Mouse (Mus musculus): ENCODE data around the gene Olig1.

Olig1 gene

DNA sequence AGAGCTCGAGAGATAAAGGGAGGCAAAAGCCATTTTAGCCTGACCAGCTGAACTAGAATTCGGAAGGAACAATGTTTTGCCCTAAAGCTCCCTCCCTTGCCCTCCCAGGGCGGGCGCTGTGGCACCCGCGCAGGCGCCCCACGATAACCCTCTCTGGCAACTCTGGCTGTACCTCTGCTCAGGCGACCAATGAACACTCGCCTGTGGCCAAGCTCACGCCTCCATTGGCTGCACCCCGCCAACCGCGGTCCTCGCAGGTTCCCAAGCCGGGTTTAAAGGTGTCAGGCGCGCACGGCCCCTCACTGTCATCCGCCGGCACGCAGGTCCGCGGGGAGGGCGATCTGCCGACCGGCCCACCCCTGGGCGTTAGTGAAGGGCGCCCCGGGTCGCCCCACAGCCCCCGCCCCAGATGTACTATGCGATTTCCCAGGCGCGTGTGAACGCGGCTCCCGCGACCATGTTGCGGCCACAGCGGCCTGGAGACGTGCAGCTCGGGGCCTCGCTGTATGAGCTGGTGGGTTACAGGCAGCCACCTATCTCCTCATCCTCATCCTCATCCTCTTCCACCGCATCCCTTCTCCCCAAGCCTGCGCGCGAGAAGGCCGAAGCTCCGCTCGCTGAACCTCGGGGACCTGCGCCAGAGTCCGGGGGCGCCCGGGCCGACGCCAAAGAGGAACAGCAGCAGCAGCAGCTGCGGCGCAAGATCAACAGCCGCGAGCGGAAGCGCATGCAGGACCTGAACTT lies at the start of gene Olig1:
Gene Olig1 (plus strand): TSS at position 305 of the 744 bp plus-strand sequence.
- peak; percentile 86 for DNase-seq (ENCODE audit: low read depth, low spot score)

DNA sequence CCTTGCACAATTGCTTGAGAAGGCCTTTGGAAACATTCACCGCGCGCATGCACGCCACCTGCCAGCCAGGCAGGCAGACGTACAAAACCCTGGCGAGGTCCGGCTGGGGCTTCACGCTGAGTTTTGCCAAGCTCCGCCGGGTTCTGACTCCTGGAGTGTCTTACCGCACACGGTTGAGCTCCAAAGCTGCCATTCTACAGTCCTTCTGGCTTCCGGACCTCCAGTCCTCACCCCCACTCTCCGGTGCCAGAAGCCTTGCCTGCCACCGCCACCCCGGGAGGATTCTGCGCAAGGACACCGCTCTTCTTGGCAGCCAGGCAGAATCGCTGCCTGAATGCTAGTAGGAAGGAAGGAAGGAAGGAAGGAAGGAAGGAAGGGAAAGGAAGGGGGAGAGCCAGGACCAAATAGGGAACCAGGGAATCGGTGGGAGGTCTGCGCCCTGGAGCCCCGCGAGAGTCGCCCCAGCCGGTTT lies 47.4 kb upstream of the Olig1 start:
- peak; percentile 48 for DNase-seq (ENCODE audit: low read depth, low spot score)

- peak; percentile 30 for DNase-seq (ENCODE audit: low read depth, low spot score)
These were observed 46.8 kb upstream of the Olig1 start for GRCm38 (mm10) chr16:91222643-91223271.

GRCm38 (mm10) chr16:91223327-91224067 lies 46.1 kb upstream of the Olig1 start:
- no peak for DNase-seq (ENCODE audit: low read depth, low spot score)

- DNase-seq (ENCODE audit: low read depth, low spot score) = no peak
These were observed 45.5 kb upstream of the Olig1 start for GRCm38 (mm10) chr16:91224068-91224402.

- DNase-seq (ENCODE audit: low read depth, low spot score) = peak; percentile 45
These were observed 44.9 kb upstream of the Olig1 start for GRCm38 (mm10) chr16:91224481-91225232.

GRCm38 (mm10) chr16:91225233-91226037 lies 44.1 kb upstream of the Olig1 start, which contains the start of gene Olig2:
TSS of gene Olig2 (plus strand) at chr16:91225457.
- DNase-seq (ENCODE audit: low read depth, low spot score) = peak; percentile 85

GRCm38 (mm10) chr16:91226038-91226882 lies 43.3 kb upstream of the Olig1 start:
- peak; percentile 44 for DNase-seq (ENCODE audit: low read depth, low spot score)

- DNase-seq (ENCODE audit: low read depth, low spot score) = no peak
These were observed 42.5 kb upstream of the Olig1 start for GRCm38 (mm10) chr16:91226883-91227759.

- DNase-seq (ENCODE audit: low read depth, low spot score) = peak; percentile 42
These were observed 41.9 kb upstream of the Olig1 start for GRCm38 (mm10) chr16:91227760-91228043.

- no peak for DNase-seq (ENCODE audit: low read depth, low spot score)
These were observed 41.1 kb upstream of the Olig1 start for GRCm38 (mm10) chr16:91228238-91229071.

DNA sequence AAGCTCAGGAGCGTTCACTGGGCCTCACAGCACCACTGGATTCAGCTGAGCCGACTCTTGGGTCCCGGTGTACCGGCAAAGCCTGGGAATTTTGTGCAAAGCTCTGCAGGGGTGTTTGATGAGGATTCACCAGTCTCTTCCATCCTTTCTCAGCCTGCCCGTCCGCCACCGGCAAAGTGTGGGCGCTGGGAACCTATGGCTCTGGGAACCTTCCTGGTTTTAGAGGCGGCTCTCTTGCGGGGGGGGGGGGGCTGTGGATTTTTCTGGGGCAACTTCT lies 40.6 kb upstream of the Olig1 start:
- DNase-seq (ENCODE audit: low read depth, low spot score) = no peak

DNA sequence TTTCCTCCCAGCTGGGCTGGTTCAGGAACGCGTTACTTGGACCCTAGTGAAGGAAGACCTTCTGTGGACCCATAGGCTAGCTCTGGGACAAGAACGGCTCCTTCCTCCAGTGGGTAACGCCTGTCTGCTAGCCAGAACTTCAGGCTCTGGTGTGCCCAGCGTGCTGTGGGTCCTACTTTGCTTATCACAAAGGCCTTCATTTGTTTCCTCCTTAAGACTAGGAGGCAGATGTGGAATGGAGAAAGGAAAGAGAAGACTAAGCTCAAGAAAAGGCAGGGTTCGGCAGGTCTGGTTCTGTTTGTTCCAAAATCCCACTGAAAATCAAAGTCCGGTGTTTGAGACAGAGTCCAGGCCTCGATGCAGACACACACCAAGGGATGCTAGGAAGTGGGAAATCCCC lies 39.9 kb upstream of the Olig1 start:
- DNase-seq (ENCODE audit: low read depth, low spot score) = no peak

GRCm38 (mm10) chr16:91231781-91232469 lies 37.6 kb upstream of the Olig1 start:
- DNase-seq (ENCODE audit: low read depth, low spot score) = no peak

DNA sequence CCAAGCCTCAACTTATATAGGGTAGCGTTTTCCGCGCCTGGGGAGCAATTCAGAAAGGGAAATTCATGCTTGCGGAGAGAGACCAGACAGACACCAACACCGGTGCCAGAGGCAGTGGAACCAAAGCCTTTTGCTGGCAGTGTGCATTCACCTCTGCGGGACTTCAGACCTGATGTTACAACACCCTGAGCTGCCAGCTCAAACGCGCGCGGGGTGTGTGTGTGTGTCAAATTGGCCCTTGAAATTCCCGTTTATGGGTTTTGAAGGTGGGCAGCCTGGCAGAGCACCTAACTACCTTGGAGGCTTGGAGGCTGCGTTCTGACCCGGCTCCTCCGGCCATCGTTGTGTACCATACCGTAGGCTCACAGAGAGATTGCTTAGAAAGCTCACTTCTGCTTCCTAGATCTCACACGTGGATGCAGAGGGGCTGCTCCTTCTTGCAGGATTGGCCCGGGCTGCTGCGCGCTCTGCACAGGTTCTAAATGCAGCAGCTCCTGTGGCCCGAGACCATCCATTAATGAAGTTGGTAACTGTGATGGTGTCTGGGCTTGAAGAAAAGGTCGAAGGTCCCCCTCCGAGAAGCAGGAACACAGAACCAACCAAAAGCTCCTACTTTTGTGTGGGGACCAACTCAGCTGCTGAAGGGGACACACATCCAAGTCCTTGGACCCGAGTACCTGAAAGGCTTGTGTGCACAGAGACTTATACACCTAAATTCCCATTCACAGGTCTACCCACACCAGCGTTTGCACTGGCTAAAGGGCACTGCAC lies 36.9 kb upstream of the Olig1 start:
- no peak for DNase-seq (ENCODE audit: low read depth, low spot score)

DNA sequence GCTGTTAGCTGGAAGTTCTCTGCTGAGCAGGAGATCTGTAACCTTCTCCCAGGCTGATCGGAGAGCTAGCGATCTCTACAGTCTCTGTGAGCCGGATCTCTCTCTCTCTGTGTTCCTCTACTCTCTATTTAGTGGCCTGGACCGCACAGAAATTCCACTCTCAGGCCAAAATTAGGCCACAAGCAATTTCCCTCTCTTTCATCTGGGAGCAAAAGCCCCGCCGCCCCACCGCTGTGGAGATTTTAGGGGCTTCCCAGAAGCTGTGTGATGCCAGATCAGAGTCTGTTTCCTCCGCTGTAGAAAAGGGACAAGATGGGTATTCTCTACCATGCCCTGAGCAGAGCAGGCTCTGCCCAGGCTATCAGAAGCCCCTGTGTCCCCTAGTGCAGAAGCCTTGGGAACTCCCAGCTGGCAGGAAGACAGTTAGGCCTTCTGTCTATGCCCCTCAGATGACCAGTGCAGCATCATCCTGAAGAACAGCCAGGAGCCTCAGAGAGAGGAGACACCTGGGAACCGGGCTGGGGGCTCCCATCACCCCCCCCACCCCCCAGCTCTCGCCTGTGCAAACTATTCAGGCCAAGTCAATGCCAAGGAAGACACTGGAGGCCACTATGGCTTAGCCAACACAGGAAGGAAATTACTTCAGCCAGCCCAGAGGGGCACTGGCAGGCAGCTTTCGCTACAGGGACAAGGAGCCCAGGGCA lies 36.2 kb upstream of the Olig1 start:
- no peak for DNase-seq (ENCODE audit: low read depth, low spot score)

DNA sequence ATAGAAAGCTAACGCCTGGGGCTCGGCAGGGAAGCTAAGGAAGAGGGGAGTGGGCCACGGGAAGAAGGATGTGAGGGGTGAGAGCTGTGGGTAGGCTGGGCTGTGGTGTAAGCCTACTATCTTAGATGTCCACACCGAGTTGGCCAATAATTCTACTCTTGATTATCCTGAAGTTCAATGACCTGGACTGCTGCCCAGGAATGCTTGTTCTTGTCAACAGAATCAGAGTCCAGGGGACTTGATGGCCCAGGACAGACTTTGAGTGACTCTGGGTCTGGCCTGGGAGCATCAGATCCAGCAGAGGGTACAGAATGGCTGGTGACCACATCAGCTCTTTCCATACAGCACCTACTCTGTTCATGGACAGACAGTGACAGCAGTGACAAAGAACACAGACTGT lies 30.5 kb upstream of the Olig1 start:
- DNase-seq (ENCODE audit: low read depth, low spot score) = no peak
